Mouse (Mus musculus): ENCODE data around the gene Gabra3. TPM values are rescaled to one million over a fixed set of nuclear protein-coding genes. Genes with fewer than 3 reads are reported as not detected.

Gabra3 gene
- polyA plus RNA-seq (2012; rRNA removed; ENCODE audit: low replicate concordance): 0.11 and 0.12 TPM in 2 replicates

DNA sequence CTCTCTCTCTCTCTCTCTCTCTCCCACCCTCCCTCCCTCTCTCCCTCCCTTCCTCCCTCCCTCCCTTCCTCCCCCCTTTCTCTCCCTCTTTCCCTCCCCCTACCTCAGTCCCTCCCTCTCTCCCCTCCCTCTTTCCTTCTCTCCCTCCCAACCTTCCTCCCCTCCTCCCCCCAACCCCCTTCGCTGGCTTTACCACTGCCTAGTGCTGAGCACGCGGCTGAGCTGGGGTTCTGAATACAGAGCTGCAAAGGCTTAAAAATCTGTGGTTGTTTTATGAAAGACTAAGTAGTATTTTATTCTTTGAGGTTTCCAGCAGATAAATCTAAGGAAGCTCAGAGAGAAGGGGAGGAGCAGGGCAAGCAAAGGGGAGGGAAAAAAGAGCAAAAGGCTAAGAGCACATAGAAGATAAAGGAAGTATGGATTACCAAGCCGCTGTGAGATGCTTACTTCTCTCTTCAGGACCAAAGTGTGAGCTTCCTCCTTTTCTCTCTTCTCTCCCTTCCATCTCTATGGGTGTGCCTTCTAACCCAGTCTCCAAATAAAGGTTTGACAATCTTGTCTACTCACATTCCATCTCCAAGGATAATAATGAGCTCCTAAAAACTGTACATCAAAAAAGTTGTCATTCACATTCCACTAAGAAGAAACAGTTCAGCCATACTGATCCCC, at the start of gene Gabra3:
Gene Gabra3, minus strand, starts transcription at position 619 of the 669 bp plus-strand sequence.

DNA sequence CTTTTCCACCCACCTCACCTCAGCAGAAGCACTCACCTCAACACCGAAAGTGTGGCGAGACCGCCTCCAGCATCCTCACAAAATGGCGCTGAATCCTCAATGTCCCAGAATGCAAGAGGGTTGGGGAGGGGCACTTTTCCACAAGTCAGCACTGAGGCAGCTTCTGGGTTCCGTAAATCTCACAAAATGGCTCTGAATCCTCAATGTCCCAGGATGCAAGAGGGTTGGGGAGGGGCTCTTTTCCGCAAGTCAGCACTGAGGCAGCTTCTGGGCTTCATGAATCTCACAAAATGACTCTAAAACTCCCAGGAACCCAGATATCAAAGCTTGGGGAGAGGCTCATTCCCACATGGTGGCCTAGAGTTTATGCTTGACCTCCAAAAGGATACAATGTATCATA, 269.9 kb downstream of the Gabra3 start, which contains the start of gene Magea10:
Gene Magea10, minus strand, starts transcription at position 101 of the 400 bp plus-strand sequence.

Other genes with a start within 250 kb of the Gabra3 start
- gene Gabrq, start 168.3 kb upstream of the Gabra3 start, polyA plus RNA-seq (2012; rRNA removed; ENCODE audit: low replicate concordance): 0.02 TPM in 1 of 2 replicates, not detected in the other

Data from duodenum, adult 2 months (tissue).